Mouse (Mus musculus): Measurements from ENCODE around the gene Aqp3. TPM values are rescaled to one million over a fixed set of nuclear protein-coding genes. Genes with fewer than 3 reads are reported as not detected.
A peak's percentile ranks its signal among the peaks of the same experiment; 100 is the strongest.

Gene Aqp3
- polyA plus RNA-seq, 2 experiments = 5.8 to 15.6 TPM

GRCm38 (mm10) chr4:41081733-41082132 lies 16.2 kb downstream of the Aqp3 start:
- Histone ChIP-seq H3K27ac (peak overlapping the region; percentile 48), H3K9me3 (ENCODE audit: control insufficient read depth, low read length) (no peaks in the 10 kb centered on the region), H3K4me1 (replicated peaks; ENCODE audit: control insufficient read depth in 2 of 2, insufficient read depth in 2 of 2, low read length in 1 of 2) (peaks cover 25 to 31% of the 10 kb centered on the region in 2 experiments), H3K27me3 (ENCODE audit: control insufficient read depth, insufficient read depth, low read length) (no peaks in the 10 kb centered on the region; the same call in 1 of the 2 replicates), H3K9ac (replicated peaks) (no peak overlapping the region), H3K36me3 (replicated peaks; ENCODE audit: control insufficient read depth, insufficient read depth, low read depth) (no peaks in the 10 kb centered on the region), H3K4me3 (ENCODE audit: insufficient read depth in 1 of 2, low read depth in 2 of 2, low read length in 2 of 2) (no peak overlapping the region), H3K4me2 (ENCODE audit: low read depth) (no peak overlapping the region)
- ATAC-seq (ENCODE audit: insufficient read depth) (peak; percentile 73), DNase-seq (ENCODE audit: low read depth in 3 of 3, low spot score in 3 of 3) (peak; percentile 36 to 82 (median 49))
- TF ChIP-seq CTCF (IDR thresholded peaks at IDR 0.05; ENCODE audit: low read depth) (no peak), EP300 (IDR thresholded peaks at IDR 0.05; ENCODE audit: low read depth) (peak; percentile 33; the same call in 1 of the 2 replicates)
- WGBS (ENCODE audit: insufficient replicate concordance) = 42% methylated on average over 5 of the region's 5 CpGs

GRCm38 (mm10) chr4:41078726-41079125 lies 19.3 kb downstream of the Aqp3 start:
- Histone ChIP-seq H3K27me3 (ENCODE audit: control insufficient read depth, insufficient read depth, low read length) (no peaks in the 10 kb centered on the region; the same call in 1 of the 2 replicates), H3K9ac (replicated peaks) (no peak overlapping the region), H3K4me2 (ENCODE audit: low read depth) (no peak overlapping the region), H3K36me3 (replicated peaks; ENCODE audit: control insufficient read depth, insufficient read depth, low read depth) (no peaks in the 10 kb centered on the region), H3K9me3 (ENCODE audit: control insufficient read depth, low read length) (no peaks in the 10 kb centered on the region), H3K27ac (no peak overlapping the region), H3K4me3 (ENCODE audit: insufficient read depth in 1 of 2, low read depth in 2 of 2, low read length in 2 of 2) (no peak overlapping the region), H3K4me1 (replicated peaks; ENCODE audit: control insufficient read depth in 2 of 2, insufficient read depth in 2 of 2, low read length in 1 of 2) (peaks cover 10 to 14% of the 10 kb centered on the region in 2 experiments)
- TF ChIP-seq EP300 (IDR thresholded peaks at IDR 0.05; ENCODE audit: low read depth) (no peak), CTCF (IDR thresholded peaks at IDR 0.05; ENCODE audit: low read depth) (no peak)
- DNase-seq (ENCODE audit: low read depth in 3 of 3, low spot score in 3 of 3) (no peak), ATAC-seq (ENCODE audit: insufficient read depth) (no peak)
- WGBS (ENCODE audit: insufficient replicate concordance) = 40% methylated on average over 6 of the region's 6 CpGs

GRCm38 (mm10) chr4:41074461-41074860 lies 23.5 kb downstream of the Aqp3 start:
- H3K4me3 ChIP-seq (ENCODE audit: insufficient read depth in 1 of 2, low read depth in 2 of 2, low read length in 2 of 2) = no peak overlapping the region
- no peak for ATAC-seq (ENCODE audit: insufficient read depth)
- H3K27me3 ChIP-seq (ENCODE audit: control insufficient read depth, insufficient read depth, low read length) = no peaks in the 10 kb centered on the region; the same call in 1 of the 2 replicates
- H3K9me3 ChIP-seq (ENCODE audit: control insufficient read depth, low read length) = no peaks in the 10 kb centered on the region
- no peaks in the 10 kb centered on the region for H3K36me3 ChIP-seq (replicated peaks; ENCODE audit: control insufficient read depth, insufficient read depth, low read depth)
- H3K27ac ChIP-seq = no peak overlapping the region
- H3K4me2 ChIP-seq (ENCODE audit: low read depth) = no peak overlapping the region
- no peak overlapping the region for H3K9ac ChIP-seq (replicated peaks)
- H3K4me1 ChIP-seq (replicated peaks; ENCODE audit: control insufficient read depth in 2 of 2, insufficient read depth in 2 of 2, low read length in 1 of 2) = no peaks in the 10 kb centered on the region
- WGBS (ENCODE audit: insufficient replicate concordance) = 59% methylated on average over 6 of the region's 6 CpGs
- TF ChIP-seq EP300 (IDR thresholded peaks at IDR 0.05; ENCODE audit: low read depth) (no peak), CTCF (IDR thresholded peaks at IDR 0.05; ENCODE audit: low read depth) (no peak)
- no peak for DNase-seq (ENCODE audit: low read depth in 3 of 3, low spot score in 3 of 3)

DNA sequence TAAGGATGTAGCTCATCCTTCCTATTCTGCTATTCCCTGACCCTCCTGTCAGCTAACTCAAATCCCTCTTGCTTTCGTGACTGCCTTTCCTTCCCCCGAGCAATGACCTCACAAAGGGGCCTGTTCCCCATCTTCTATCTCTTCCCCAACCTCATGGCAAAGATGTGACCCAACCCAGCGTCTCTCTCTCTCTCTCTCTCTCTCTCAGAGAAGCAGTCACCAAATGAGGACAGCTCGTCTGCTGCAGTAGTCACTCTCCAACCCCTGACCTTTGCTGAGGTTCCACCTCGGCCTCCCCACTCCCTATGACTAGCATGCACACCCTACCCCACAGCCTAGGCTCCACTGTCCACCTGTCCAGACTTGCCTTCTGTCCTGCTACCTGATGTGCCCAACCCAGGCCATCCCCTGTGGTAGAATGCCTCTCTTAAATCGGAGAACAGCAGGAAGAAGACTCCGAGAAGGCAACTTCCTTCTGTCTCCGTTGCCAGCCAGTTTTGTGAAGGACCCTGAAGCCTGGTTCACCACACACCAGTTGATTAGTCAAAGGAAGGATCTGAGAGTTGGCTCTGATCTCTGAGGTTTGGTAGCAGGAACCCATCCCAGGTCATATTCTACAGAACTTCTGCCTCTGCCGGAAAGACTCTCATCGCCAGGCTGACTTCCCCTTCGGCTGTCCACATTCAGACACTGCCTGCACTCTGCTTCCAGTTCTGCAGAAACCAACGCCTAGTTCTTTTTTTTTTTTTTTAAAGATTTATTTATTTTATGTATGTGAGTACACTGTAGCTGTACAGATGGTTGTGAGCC lies 24.8 kb downstream of the Aqp3 start:
- H3K4me1 ChIP-seq (replicated peaks; ENCODE audit: control insufficient read depth in 2 of 2, insufficient read depth in 2 of 2, low read length in 1 of 2) = no peaks in the 10 kb centered on the region
- DNase-seq (ENCODE audit: low read depth in 3 of 3, low spot score in 3 of 3) (no peak), ATAC-seq (ENCODE audit: insufficient read depth) (no peak)
- no peak overlapping the region for H3K9ac ChIP-seq (replicated peaks)
- H3K27me3 ChIP-seq (ENCODE audit: control insufficient read depth, insufficient read depth, low read length) = no peaks in the 10 kb centered on the region; the same call in 1 of the 2 replicates
- 34% methylated on average over 12 of the region's 12 CpGs for WGBS (ENCODE audit: insufficient replicate concordance)
- TF ChIP-seq CTCF (IDR thresholded peaks at IDR 0.05; ENCODE audit: low read depth) (no peak), EP300 (IDR thresholded peaks at IDR 0.05; ENCODE audit: low read depth) (no peak)
- no peaks in the 10 kb centered on the region for H3K9me3 ChIP-seq (ENCODE audit: control insufficient read depth, low read length)
- H3K27ac ChIP-seq = no peak overlapping the region
- H3K4me2 ChIP-seq (ENCODE audit: low read depth) = no peak overlapping the region
- no peak overlapping the region for H3K4me3 ChIP-seq (ENCODE audit: insufficient read depth in 1 of 2, low read depth in 2 of 2, low read length in 2 of 2)
- H3K36me3 ChIP-seq (replicated peaks; ENCODE audit: control insufficient read depth, insufficient read depth, low read depth) = no peaks in the 10 kb centered on the region

Measured in liver, embryonic 14.5 days (tissue).